Mouse (Mus musculus) heart, embryonic 12.5 days (tissue): ENCODE measurements around the gene Ralgps1. TPM values are rescaled to one million over a fixed set of nuclear protein-coding genes. Genes with fewer than 3 reads are reported as not detected.
"Not testable (repeated sequence)": the region's sequence is repeated elsewhere in the genome, so short reads cannot be mapped to it uniquely, and the experiment has no call there.

Source experiments
- ATAC-seq: fragments of 200-750 bp; cut with Nextera tagmentation; 2 replicates; pipeline ENCODE4 v1.8.0; 2017; ENCODE audit warnings: moderate TSS enrichment, moderate library complexity; ENCODE audit not compliant: insufficient number of reproducible peaks, low FRiP score
- H3K27ac ChIP-seq: fragments of 300-500 bp; sonication (generic); 2 replicates; pipeline ENCODE4 v1.5.1; 2016; ENCODE audit warnings: mild to moderate bottlenecking, moderate library complexity; ENCODE audit not compliant: poor library complexity, severe bottlenecking
- H3K27me3 ChIP-seq: fragments of 300-500 bp; sonication (generic); replicated peaks from 2 replicates; pipeline ENCODE4 v1.6.1; 2016; ENCODE audit warnings: mild to moderate bottlenecking, moderate library complexity
- H3K36me3 ChIP-seq: fragments of 300-500 bp; sonication (generic); 2 replicates; pipeline ENCODE4 v1.6.1; 2016; ENCODE audit warnings: mild to moderate bottlenecking, moderate library complexity
- H3K4me1 ChIP-seq: fragments of 300-500 bp; sonication (generic); replicated peaks from 2 replicates; pipeline ENCODE4 v1.6.1; 2016; ENCODE audit warnings: mild to moderate bottlenecking
- H3K4me2 ChIP-seq: fragments of 300-500 bp; sonication (generic); 2 replicates; pipeline ENCODE4 v1.6.1; 2016; ENCODE audit warnings: mild to moderate bottlenecking, moderate library complexity
- H3K4me3 ChIP-seq: fragments of 300-500 bp; sonication (generic); 2 replicates; pipeline ENCODE4 v1.5.1; 2016; ENCODE audit warnings: mild to moderate bottlenecking
- H3K9ac ChIP-seq: fragments of 300-500 bp; sonication (generic); 2 replicates; pipeline ENCODE4 v1.6.1; 2016; ENCODE audit warnings: mild to moderate bottlenecking, moderate library complexity
- H3K9me3 ChIP-seq: fragments of 300-500 bp; sonication (generic); replicated peaks from 2 replicates; pipeline ENCODE4 v1.6.1; 2016; ENCODE audit warnings: mild to moderate bottlenecking, moderate library complexity
- WGBS: fragments of 180-500 bp; shearing (Covaris S2); methylation state at CpG from one replicate; pipeline ENCODE4 v1.1.7; 2016; 5-methylcytosine and 5-hydroxymethylcytosine counted together
- polyA plus RNA-seq: library from polyadenylated mRNA; unstranded; fragments of >200 nt; fragmentation: Nextera tagmentation; extraction: Ambion mirVana; gene quantifications from 2 replicates; pipeline ENCODE4 v1.2.1, GENCODE M21; 2016

Ralgps1 gene
- polyA plus RNA-seq, 1 experiment from 2014 or later = 6.3 TPM

GRCm38 (mm10) chr2:33221339-33221900 is 149.9 kb downstream of the Ralgps1 start:
- Histone ChIP-seq H3K4me3 (no peak overlapping the region), H3K36me3 (peaks cover 29% of the 10 kb centered on the region), H3K4me2 (no peak overlapping the region), H3K27ac (no peak overlapping the region), H3K4me1 (peaks cover 77% of the 10 kb centered on the region), H3K9me3 (no peaks in the 10 kb centered on the region), H3K27me3 (no peaks in the 10 kb centered on the region), H3K9ac (no peak overlapping the region)
- no peak for ATAC-seq
- 86% methylated on average over 11 of the region's 11 CpGs for WGBS

GRCm38 (mm10) chr2:33220674-33221338 is 150.5 kb downstream of the Ralgps1 start:
- Histone ChIP-seq H3K27me3 (no peaks in the 10 kb centered on the region), H3K4me1 (peaks cover 74% of the 10 kb centered on the region), H3K36me3 (peaks cover 29% of the 10 kb centered on the region), H3K27ac (no peak overlapping the region), H3K4me2 (no peak overlapping the region), H3K4me3 (no peak overlapping the region), H3K9me3 (no peaks in the 10 kb centered on the region), H3K9ac (no peak overlapping the region; the same call in 1 of the 2 replicates)
- WGBS = 87% methylated on average over 10 of the region's 10 CpGs
- ATAC-seq = no peak

GRCm38 (mm10) chr2:33220246-33220645 is 151.0 kb downstream of the Ralgps1 start:
- WGBS = 82% methylated on average over 6 of the region's 6 CpGs
- peak overlapping the region; percentile 21; the same call in 1 of the 2 replicates for H3K9ac ChIP-seq
- no peak overlapping the region for H3K4me2 ChIP-seq
- no peak for ATAC-seq
- no peak overlapping the region for H3K27ac ChIP-seq
- H3K36me3 ChIP-seq = peaks cover 28% of the 10 kb centered on the region
- H3K27me3 ChIP-seq = no peaks in the 10 kb centered on the region
- H3K4me1 ChIP-seq = peaks cover 78% of the 10 kb centered on the region
- no peaks in the 10 kb centered on the region for H3K9me3 ChIP-seq
- H3K4me3 ChIP-seq = no peak overlapping the region

GRCm38 (mm10) chr2:33219637-33220036 is 151.6 kb downstream of the Ralgps1 start:
- Histone ChIP-seq H3K27me3 (no peaks in the 10 kb centered on the region), H3K9me3 (no peaks in the 10 kb centered on the region), H3K4me2 (peak overlapping the region; percentile 25; the same call in 1 of the 2 replicates), H3K36me3 (peaks cover 23% of the 10 kb centered on the region), H3K9ac (peak overlapping the region; percentile 21; the same call in 1 of the 2 replicates), H3K4me3 (no peak overlapping the region), H3K27ac (no peak overlapping the region), H3K4me1 (peaks cover 82% of the 10 kb centered on the region)
- WGBS = 66% methylated on average over 4 of the region's 4 CpGs
- ATAC-seq = no peak

- Histone ChIP-seq H3K4me1 (peaks cover 76% of the 10 kb centered on the region), H3K9me3 (no peaks in the 10 kb centered on the region), H3K36me3 (peaks cover 23% of the 10 kb centered on the region), H3K4me2 (peak overlapping the region; percentile 25), H3K4me3 (no peak overlapping the region), H3K27me3 (no peaks in the 10 kb centered on the region), H3K9ac (peak overlapping the region; percentile 47; the same call in 1 of the 2 replicates), H3K27ac (no peak overlapping the region)
- 59% methylated on average over 11 of the region's 11 CpGs for WGBS
- no peak for ATAC-seq
These were observed 152.2 kb downstream of the Ralgps1 start for GRCm38 (mm10) chr2:33218903-33219625.

DNA sequence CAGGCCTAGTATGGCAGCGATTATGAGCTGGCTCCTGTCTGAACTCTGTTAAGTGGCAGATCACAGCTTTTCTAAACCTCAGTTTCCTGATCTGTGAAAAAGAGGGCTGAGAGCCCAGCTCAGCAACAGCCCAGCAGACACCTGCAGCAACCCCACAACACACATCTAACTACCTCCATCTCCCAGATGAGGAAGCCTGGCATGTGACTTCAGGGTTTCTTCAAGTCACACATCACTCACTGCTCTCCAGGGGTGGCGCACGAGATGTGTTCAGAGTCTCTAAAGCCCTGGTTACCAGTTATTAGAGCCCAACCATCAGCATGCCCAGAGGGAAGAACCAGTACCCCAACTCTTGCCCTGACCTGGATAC is 153.9 kb downstream of the Ralgps1 start:
- Histone ChIP-seq H3K4me1 (peaks cover 62% of the 10 kb centered on the region), H3K27ac (peak overlapping the region; percentile 95)
- 41% methylated on average over 3 of the region's 3 CpGs for WGBS

DNA sequence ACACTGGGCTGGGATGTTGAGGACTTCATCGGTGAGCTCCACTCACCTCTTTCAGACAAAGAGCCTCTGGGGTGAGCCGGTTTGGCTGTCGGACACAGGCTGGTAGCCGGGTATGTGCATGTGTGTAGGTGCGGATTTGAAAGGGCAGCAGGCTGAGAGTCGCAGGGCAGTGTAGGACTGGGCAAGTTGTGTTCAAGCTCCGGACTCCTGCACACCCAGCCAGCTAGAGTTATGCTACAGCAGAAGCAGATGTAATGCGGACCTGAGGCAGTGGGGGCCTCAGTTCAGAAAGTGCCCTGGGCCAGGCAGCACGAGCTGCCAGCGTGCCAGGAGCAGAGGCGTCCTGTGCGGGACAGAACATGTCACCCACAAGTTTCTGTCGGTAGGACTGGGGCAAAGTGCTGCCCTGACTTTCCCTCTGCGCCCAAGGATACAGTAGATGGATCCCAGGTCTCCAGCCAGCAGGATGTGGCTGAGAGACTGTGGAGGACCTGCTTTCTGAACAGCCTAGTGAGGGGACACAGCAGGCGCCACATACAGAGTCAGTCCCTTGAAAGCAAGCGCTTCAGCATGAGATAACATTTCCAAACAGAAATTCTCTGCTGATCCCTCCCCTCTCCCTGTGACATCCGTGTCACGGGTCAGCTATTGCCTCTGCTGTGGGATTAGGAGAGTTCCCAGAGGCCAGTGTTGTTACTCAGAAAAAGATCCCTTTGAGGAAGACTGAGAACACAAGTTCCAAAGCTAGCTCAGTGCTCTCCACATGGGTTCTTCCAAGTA is 154.5 kb downstream of the Ralgps1 start:
- H3K27ac ChIP-seq = peak overlapping the region; percentile 95
- WGBS = 7% methylated on average over 18 of the region's 18 CpGs
- H3K36me3 ChIP-seq = peaks cover 14% of the 10 kb centered on the region
- H3K4me2 ChIP-seq = peak overlapping the region; percentile 94
- H3K27me3 ChIP-seq = no peaks in the 10 kb centered on the region
- peak overlapping the region; percentile 91 for H3K9ac ChIP-seq
- peak; percentile 5; the same call in 1 of the 2 replicates for ATAC-seq
- H3K9me3 ChIP-seq = no peaks in the 10 kb centered on the region
- peaks cover 60% of the 10 kb centered on the region for H3K4me1 ChIP-seq
- H3K4me3 ChIP-seq = peak overlapping the region; percentile 69

More for the DNA sequence above, 153.9 kb downstream of the Ralgps1 start:
- peak overlapping the region; percentile 91 for H3K9ac ChIP-seq
- H3K27me3 ChIP-seq = no peaks in the 10 kb centered on the region
- peak overlapping the region; percentile 94 for H3K4me2 ChIP-seq
- H3K4me3 ChIP-seq = peak overlapping the region; percentile 69
- ATAC-seq = no peak
- peaks cover 20% of the 10 kb centered on the region for H3K36me3 ChIP-seq
- no peaks in the 10 kb centered on the region for H3K9me3 ChIP-seq

GRCm38 (mm10) chr2:33215700-33216509 is 155.4 kb downstream of the Ralgps1 start, which contains the start of gene Angptl2:
Gene Angptl2 (plus strand): TSS chr2:33216069.
- peaks cover 56% of the 10 kb centered on the region for H3K4me1 ChIP-seq
- H3K9ac ChIP-seq = peak within 1 kb of the TSS; percentile 91
- H3K27ac ChIP-seq = peak within 1 kb of the TSS; percentile 95
- no peaks in the 10 kb centered on the region for H3K27me3 ChIP-seq
- H3K4me3 ChIP-seq = peak within 1 kb of the TSS; percentile 69
- peaks cover 6% of the 10 kb centered on the region for H3K36me3 ChIP-seq
- peak within 1 kb of the TSS; percentile 94 for H3K4me2 ChIP-seq
- WGBS = 2% methylated on average over 22 of the region's 22 CpGs
- peak; percentile 93 for ATAC-seq
- H3K9me3 ChIP-seq = no peaks in the 10 kb centered on the region

GRCm38 (mm10) chr2:33215177-33215699 is 156.0 kb downstream of the Ralgps1 start:
- ATAC-seq = peak; percentile 1; the same call in 1 of the 2 replicates
- Histone ChIP-seq H3K36me3 (peaks cover 4% of the 10 kb centered on the region; the same call in 1 of the 2 replicates), H3K9ac (0 out of 2 replicates have a peak overlapping the region, but pooled peaks have one; percentile 53), H3K4me1 (peaks cover 54% of the 10 kb centered on the region), H3K9me3 (no peaks in the 10 kb centered on the region), H3K4me2 (peak overlapping the region; percentile 94), H3K27me3 (no peaks in the 10 kb centered on the region), H3K4me3 (peak overlapping the region; percentile 21), H3K27ac (peak overlapping the region; percentile 84)
- WGBS = 70% methylated on average over 5 of the region's 5 CpGs

DNA sequence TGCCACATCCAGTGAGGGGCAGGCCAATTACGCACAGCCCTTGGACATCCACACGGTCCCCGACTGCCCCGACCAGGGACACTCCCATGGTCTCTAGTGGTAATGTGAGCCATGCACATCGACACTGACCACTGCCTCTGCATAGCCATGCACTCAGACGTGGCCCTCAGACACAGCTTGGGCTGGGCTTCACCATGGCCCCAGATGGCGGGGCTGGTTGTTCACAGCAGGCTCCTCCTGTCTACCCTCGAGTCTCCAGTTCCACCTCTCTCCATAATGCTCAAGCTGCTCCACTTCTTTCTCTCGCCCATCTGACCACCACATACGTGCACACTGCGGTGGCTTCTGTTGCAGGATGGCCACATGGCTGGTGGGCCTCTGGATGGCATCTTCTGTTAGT is 160.0 kb downstream of the Ralgps1 start:
- not testable (repeated sequence) for H3K36me3 ChIP-seq, H3K9ac ChIP-seq, H3K4me3 ChIP-seq, H3K27me3 ChIP-seq, ATAC-seq, H3K27ac ChIP-seq, H3K4me2 ChIP-seq, H3K9me3 ChIP-seq
- peaks cover 39% of the 10 kb centered on the region for H3K4me1 ChIP-seq
- 74% methylated on average over 11 of the region's 11 CpGs for WGBS
